Mouse (Mus musculus): ENCODE results near the gene Nmral1.

Nmral1 gene

DNA sequence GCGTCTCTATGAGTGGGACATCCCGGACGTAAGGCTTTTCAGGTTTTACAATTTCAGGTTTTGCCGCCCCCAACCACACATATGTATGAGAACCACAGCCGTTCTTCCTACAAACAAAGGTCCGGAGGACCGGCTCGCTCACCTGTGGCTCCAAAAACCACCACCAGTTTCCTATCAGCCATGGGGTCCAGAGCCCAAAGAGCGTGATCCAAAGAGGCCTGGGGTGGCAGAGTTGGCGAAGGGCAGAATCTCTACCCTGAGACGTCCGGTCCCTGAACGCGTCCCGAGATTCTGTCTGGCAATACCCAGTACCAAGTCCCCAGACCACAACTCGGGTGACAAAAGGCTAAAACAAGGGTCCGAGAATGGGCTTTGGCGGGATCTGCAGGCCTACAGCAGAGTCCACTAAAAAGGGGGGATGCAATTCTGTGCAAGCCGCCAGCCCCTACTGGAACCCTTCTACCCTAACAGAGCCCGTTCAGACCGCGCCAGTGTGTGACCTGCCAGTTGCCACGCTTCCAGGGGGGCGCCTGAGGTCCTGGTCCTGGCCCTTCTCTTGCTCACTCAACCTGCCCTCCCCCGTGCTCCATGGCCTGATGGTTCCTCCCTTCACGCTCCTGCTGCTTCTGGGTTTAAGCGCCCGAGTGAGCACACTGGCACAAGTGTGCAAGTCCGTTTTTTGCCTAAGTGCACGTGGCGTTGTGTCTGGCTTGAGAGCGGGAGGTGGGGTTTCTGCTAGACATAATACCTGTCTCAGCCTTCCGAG, at the start of gene Nmral1:
TSS of gene Nmral1 (minus strand) at position 604 of the 766 bp plus-strand sequence.
- DNase-seq, result peak; percentile 89

DNA sequence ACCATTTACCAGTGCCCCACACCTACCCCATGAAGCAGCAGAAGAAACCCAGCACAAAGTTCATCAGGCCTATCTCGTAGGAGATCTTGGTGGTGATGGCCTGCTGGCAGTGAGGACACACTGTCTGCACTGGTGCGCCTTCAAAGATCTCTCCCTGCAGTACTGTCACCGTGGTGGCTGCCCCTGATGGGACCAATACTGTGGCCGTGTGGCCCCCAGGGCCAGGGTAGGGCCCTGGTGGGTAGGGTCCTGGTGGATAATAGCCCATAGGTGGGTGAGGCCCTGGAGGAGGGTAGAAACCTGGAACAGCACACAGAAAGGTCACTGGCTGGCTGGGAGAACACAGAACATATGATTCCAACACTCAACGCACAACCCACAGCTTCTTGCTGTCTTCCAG, 49.6 kb upstream of the Nmral1 start:
- no peak for DNase-seq

DNA sequence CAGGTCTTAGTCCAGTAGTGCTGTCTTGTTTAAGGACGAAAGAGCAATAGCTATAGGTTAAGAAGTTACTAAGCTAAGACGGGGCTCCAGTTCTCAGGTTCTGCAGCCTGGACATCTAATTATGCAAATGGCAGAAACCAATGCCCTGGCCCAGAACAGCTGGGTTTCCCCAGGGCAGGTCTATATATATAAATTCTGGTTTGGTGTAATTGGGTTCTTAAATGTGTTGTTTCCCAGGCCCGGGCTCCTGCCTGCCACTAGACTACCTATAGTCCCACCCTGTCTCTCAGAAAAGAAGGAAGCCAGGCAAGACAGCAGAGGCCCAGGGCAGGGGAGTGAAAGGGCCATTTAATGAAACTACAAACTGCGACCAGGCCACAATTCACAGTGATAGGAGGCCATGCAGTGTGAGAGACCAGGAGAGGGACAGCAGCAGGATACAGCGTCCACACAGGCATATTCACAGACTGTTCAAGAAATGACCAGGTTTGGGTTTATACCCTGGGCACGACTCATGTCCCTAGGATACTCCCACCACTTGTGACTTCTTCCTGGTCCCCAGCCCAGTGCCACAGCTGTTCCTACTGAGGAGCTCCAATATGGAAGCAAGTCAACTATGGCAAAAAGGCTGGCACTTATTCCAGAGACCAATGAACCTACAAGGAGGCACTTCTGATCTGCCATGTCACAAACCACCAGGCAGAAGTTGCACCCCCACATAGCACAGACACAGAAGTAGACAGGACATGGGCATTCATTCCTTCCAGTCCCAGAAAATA, 48.0 kb upstream of the Nmral1 start:
- no peak for DNase-seq

DNA sequence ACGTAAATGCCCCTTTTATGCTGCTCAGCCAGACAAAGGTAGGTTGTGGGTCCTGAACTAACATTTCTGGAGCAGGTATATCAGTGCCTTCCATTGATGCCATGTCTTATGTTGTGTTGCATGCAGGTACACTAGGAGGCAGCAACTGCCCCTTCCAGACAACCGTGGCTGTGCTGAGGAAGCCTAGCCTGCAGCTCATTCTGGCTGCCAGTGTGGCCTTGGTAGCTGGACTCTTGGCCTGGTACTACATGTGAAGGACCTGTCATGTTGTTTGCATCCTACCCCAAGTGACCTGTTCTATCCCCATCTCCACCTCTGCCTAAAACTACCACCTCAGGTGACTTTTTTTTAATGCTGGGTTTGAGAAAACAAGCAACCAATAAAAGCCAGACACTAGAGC, 46.7 kb upstream of the Nmral1 start:
- no peak for DNase-seq

DNA sequence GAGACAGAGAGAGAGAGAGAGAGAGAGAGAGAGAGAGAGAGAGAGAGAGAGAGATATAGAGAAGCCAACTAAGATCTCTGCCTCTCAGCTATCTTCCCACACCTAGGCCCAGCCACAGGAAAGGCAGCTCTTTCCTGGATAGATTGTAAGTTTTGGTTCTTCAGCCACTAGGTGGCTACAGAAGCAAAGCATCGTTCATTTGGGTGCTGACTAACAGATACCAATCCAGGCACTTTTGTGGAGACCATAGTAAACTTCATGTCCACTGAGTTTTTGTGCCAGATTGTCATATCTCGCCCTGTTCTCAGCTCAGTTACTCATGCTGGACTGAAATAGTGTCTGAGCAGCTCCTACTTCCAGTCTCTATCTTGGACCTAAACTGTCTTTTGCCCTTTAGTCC, 44.1 kb upstream of the Nmral1 start:
- DNase-seq, result peak; percentile 67

DNA sequence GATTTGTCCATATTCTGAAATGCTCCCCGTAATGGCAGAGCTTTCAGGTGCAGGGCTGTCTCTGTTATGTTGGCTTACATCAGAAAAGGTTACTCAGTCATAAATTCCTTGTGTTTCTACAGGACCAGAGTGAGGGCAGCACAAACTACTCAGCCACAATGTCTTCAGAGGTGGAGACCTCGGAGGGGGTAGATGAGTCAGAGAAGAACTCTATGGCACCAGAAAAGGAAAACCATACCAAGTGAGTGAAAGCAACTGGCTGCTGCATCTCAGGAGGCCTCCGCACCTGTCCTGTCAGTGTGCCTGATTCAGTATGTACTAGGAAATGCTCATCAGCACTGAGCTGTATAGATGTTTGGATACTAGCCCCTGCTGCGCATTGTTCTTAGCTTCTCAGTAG, 43.3 kb upstream of the Nmral1 start:
- no peak for DNase-seq

DNA sequence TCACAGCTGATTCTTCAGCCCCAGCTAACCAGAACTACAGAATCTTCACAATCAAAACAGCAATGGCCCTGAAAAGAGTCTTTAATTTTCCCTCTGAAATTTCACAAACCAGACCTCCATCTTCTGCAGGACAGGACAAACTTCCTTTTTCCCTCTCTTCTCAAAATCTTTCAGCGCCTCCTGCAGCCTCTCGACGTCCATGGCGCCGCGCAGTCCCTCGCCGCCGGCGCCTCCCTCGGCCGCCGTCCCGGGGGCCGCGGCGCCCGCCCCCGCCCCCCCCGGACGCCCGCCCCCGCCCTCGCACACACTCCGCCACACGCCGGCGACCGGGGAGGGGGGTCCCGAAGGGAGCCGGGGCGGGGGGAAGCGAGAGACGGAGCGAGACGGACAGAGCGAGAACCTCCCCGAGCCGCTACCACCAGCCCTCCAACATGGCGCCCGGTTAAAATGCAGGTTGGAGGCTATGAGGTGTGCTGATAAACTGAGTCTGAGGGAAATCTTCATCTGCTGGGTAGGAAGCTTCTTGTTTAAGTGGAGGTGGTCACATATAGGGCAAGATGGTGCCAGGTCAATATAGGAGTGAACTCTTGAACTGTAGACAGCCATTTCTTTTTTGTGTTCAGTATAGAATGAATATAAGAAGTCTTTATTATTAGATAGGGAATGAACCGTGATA, 37.6 kb upstream of the Nmral1 start:
- DNase-seq, result peak; percentile 51

DNA sequence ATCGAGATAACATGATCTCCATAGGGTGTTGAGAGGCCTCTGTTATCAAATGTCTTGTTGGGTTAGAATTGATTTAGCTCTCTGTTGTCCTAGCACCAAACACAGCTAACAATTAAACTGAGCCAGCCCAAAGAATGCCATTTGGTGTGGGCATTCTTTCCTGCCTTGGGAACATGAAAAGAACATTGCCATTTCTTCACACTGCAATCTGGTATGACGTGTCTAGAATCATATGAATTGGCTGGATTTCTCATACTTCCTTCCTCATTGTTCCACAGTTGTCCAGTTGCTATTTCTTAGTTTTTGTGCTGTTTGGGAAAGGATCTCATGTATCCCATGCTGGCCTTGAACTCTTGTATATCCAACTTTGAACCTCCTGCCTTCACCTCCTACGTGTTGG, 34.9 kb upstream of the Nmral1 start:
- no peak for DNase-seq

DNA sequence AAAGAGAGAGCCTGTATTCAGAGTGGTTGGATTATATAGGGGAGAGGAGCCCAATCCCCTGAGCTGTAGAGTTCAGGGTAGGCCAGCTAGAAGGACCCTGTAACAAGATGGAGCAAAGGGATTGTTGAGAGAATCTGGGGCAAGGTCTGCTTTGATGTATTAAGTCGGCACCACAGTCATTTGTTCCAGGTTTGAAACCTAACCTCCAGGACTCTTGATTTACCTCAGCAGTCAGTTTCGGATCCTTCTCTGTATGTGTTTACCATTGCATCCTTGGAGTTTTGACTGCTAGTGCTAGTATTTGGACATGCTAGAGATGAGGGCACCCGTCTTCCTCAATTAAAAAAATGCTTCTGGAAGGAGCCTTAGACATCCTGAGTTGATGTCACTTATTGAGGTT, 33.0 kb upstream of the Nmral1 start:
- DNase-seq, result no peak

DNA sequence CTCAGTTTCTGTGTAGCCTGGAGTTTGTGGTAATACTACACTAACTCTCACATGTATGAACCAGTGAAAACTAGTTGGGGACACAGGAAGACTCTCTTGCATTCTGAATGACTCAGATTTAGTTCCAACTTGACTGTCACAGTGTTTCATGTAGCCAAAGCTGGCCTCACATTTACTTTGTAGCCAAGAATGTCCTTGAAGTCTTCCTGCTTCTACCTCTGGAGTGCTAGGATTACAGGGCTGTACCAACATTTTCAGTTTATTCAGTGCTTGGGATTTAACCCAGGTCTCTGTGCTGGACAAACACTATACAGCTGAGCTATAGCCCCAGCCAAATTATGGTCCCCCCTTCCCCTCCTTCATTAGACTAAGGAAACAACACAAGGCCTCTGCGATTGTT, 23.0 kb upstream of the Nmral1 start:
- no peak for DNase-seq

DNA sequence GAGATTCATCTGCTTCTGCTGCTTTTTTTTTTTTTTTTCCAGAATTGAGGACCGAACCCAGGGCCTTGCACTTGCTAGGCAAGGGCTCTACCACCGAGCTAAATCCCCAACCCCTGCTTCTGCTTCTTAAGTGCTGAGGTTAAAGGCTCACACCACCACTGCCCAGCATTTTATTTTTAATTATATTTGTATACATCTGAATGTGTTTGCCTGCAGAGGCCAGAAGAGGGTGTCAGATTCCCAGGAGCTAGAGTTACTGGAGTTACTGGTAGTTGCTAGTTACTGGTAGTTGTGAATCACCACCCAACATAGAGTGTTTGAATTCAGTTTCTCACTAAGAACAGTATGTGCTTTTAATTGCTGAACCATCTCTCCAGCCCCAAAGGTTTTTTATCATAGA, 20.8 kb upstream of the Nmral1 start:
- DNase-seq, result no peak

DNA sequence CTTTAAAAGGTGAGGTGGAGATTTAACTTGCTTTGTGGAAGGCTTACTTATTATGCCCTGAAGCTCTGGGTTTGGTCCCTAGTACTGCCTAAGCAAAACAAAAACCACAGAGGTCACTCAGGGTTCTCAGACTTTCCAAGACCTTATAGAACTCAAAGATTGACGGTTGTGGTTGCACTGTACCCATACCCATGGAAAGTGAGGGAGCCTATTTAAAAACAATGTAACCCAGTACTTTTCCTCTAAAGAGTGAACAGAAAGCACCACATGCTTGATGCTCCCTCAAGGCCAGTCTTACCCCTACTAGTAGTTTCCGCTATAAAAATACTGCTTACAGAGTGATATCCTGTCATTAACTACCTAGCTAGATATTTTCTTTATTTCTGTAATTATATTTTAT, 17.1 kb upstream of the Nmral1 start:
- DNase-seq, result no peak

DNA sequence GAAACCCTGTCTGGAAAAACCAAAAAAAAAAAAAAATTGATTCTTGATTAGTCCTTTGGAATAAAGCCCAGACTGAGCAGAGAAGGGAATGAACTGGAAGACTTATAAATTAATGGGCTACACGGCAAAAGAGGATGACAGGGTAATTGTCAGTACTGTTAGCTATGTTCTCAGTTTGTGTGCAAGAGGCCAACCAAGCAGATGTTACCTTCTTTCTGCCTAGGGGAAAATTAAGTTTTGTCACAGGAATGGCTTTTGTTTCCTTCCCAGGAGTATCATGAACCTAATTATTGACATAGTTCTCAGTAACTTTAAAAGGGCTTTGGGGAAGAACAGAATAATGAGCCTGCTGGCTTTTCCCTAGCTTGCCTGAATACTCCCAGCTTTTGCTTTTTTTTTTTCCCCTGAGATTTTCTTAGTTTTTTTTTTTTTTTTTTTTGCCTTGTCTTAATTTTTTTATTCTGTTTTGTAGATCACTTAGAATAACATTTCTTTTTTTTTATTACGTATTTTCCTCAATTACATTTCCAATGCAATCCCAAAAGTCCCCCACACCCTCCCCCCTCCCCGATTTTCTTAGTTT, 11.7 kb upstream of the Nmral1 start:
- DNase-seq, result no peak

DNA sequence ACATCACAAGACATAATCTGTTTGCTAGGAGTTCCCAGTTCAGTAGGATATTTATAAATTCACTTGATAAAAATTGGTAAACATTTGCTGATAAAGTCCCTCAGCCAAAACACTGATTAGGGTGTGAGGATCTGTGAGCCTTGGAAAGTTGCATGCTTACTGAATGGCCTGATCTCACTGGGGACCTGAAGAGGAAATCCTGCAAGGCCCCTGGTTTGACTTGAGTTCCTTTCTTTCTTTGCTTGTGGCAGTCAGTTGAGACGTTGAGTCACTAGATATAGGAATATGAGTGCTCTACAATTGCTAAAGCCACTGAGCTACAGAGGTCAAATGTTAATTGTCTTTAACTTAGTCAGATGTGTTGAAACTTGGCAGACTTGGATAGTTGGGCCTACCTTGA, 8.8 kb upstream of the Nmral1 start:
- DNase-seq, result no peak

DNA sequence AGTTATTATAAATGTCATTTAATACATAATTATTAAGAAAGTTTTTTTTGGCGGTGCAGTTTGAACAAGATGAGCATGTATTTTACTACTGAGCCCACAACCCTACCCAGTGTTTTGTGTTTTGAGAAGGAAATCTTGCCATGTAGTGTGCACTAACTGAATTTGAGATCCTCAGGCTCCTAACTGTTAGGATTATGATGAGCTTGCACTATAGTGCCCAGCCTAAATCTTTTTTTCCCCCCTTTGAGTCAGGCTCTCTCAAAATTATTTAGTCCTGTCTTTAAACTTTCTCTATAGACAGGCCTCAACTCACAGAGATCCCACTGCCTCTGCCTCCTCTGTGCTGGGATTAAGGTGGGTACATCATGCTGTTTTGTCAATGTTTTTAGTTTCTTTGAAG, 8.4 kb upstream of the Nmral1 start:
- DNase-seq, result no peak

DNA sequence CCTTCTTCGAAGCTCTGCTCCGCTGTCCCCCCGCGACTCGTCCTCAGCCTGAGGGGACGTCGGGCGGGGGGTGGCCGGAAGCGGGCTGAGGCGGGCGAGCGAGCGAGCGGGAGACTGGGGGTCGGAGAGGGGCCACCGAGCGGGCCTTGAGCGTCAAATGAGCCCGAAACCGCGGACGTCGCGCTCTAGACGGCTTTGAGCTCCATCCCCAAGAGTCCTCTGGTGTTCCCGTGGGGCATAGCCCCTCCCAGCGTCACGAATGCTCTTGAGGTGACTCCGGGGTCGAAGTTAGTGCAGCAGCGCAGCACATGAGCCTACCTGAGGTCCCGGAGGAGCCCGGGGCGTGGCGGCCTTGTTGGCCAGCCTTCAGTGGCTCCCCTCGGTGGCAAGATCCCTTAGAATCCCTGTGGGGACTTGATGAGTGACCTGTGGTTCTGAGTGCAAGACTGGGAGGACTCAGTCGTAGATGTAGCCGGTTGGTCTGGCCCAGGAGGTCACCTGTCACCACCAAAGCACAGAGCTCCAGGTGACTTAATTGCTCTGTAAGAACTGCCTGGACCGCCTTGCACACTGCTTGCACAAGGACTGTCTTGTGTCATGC, 7.5 kb upstream of the Nmral1 start:
- no peak for DNase-seq

DNA sequence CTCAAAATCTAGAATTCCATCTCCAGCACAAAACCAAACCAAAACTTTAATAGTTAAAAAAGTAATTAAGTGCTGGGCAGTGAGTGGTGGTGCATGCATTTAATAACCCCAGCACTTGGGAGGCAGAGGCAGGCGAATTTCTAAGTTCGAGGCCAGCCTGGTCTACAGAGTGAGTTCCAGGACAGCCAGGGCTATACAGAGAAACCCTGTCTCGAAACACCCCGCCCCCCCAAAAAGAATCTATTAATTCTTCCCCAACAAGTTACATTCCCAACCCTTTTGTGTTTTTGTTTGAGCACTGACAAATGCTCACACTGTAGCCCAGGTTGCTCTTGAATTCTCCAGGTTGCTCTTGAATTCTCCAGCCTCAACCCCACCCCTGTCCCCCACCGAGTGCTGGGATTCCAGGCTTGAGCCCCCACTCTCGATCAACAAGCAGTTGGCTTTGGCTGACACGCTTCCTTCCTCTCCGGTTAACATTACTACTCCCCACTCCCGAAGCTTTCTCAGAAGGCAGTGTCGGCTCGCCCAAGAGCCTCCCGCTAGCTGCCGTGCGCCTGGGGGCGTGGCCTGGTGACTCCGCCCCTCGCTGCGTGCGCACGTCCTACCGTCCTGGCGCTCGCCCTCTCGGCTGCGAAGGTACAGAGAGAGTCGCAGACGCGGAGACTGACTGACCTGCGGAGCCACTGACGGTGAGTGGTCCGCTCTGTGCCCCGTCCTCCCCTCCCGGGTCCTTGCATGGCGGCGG, 6.8 kb upstream of the Nmral1 start, which contains the start of gene Hmox2:
TSS of gene Hmox2 (plus strand) at position 582 of the 748 bp plus-strand sequence.
- DNase-seq, result peak; percentile 94

DNA sequence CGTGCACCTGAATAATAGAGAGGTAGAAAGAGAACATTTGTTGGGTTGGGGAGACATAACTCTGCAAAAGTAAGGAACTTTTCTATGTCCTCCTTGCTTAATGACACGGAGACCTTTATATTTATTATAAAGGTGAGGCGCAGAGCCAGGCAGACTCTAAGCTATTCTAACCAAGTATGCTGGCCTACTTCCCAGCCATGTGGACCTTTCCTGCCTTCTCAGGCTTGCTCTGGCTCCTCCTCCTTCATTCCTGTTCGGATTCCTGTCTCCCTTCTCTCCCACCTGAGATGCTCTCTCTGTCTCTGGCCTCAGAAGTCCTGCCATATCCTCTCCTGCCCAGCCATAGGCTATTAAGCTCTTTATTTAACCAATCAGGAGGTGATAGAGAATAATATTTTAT, 6.1 kb upstream of the Nmral1 start:
- no peak for DNase-seq

DNA sequence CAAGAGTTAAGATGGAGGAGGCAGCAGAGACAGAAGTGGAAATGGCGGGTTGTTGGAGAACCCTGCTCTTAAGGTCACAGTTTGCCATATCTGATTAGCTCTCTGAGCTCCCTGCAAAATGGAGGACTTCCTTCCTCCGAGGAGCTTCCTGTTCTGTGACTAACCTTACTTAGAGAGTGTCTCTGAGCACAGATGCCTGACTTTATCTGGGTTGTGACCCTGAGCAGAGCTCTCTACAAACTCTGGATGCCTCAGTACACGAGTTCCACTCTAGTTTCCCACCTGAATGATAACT, 3.7 kb upstream of the Nmral1 start:
- no peak for DNase-seq

DNA sequence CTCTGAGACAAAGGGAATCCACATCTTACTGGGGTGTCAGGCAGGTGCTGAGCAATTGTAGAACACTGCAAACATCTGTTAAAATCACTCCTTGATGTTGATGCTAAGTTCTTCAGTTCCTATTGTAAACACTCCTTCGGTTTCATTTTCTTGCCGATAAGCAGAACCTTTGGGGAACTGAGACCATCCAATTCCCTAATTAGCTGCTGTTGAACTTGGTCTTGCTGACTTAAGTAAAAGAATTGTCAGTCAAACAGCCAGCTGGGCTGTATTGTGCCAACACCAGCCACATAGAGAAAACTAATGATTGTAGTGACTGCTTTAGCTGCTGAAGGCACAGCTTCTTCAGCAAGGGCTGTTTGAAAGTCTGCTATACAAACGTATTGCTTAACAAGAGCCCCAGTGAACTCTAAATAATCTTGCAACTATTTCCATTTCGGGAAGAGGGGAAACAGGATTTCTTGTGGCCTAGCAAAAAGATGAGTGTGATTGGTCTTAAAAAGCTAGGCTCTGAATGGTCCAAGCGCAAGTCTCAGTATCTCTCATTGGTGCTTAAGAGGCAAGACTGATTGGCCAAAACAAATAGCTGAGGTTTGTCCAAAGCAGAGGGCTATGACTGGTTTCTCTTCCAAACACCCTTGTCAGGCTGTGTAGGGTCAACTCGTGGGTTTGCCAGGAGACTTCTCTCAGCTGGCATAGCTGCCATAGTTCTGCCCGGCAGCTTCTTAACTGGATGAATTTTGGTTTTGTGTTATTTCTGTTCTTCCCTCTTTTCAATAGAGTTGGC, 3.2 kb upstream of the Nmral1 start:
- no peak for DNase-seq

DNA sequence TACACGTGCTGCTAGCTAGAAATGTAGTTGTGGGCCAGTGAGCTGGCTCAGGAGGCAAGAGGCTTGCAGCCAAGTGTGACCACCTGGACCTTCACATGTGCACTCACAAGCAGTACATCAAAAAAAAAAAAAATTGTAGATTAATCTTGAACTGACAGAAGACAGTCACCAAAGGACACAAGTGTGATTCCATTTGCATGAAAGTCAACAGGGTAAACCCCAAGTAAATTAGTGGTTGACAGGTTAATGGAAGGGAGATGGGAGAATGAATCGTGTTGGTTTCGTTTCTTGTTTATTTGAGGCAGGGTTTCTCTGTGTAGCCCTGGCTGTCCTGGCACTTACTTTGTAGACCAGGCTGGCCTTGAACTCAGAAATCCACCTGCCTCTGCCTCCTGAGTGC, 1.3 kb downstream of the Nmral1 start:
- DNase-seq, result no peak

All from embryo, embryonic 11 days (tissue).